Mouse (Mus musculus) left cerebral cortex, postnatal 4 days (tissue): Measurements from ENCODE around the gene Itpripl2. TPM values are rescaled to one million over a fixed set of nuclear protein-coding genes. Genes with fewer than 3 reads are reported as not detected.

Experiments used
- DNase-seq: peaks from one replicate; pipeline ENCODE4 v3.0.0-alpha.2; 2022
- intact Hi-C: fragments of 180-260 bp; cut with DNase I; formaldehyde crosslinking; loops from one replicate; pipeline ENCODE4 v1.15.1; 2025
- total RNA-seq, 2 experiments: library from RNA; stranded (reverse); gene quantifications; 2 replicates each; pipeline ENCODE4 v1.2.3; 2021

Itpripl2 gene
- total RNA-seq, 2 experiments from 2014 or later: 3.5 to 3.9 TPM

- intact Hi-C loops: loop anchor here (5.0 kb wide), 1 partner anchor 141 kb away; no protein-coding TSS in a partner anchor
- DNase-seq: peak; percentile 71
Observed at GRCm38 (mm10) chr7:118448134-118448967, 43.4 kb downstream of the Itpripl2 start, which contains the start of gene Syt17. TSS of gene Syt17 (minus strand) at chr7:118448222.

GRCm38 (mm10) chr7:118447291-118448133 lies 44.3 kb downstream of the Itpripl2 start:
- intact Hi-C loops: loop anchor here (5.0 kb wide), 1 partner anchor 140 kb away; no protein-coding TSS in a partner anchor
- DNase-seq: peak; percentile 39

GRCm38 (mm10) chr7:118443895-118444485 lies 47.8 kb downstream of the Itpripl2 start:
- intact Hi-C loops: no loop called here
- no peak for DNase-seq

GRCm38 (mm10) chr7:118443371-118443770 lies 48.4 kb downstream of the Itpripl2 start:
- DNase-seq: peak; percentile 14
- intact Hi-C loops: no loop called here

- DNase-seq: no peak
- intact Hi-C loops: no loop called here
Observed at GRCm38 (mm10) chr7:118441535-118441934, 50.2 kb downstream of the Itpripl2 start.

GRCm38 (mm10) chr7:118437101-118437802 lies 54.5 kb downstream of the Itpripl2 start:
- DNase-seq: peak; percentile 21
- intact Hi-C loops: no loop called here

Other genes with a start within 250 kb of the Itpripl2 start
- 10 to 100 TPM; 81.4 to 88.6 TPM for gene Smg1, start 248.3 kb downstream of the Itpripl2 start, total RNA-seq
- 10 to 100 TPM; 15.7 to 18.9 TPM for gene Syt17, start 43.8 kb downstream of the Itpripl2 start, total RNA-seq
- 10 to 100 TPM; 28.2 to 31.2 TPM for gene Coq7, start 41.4 kb upstream of the Itpripl2 start, total RNA-seq
- 10 to 100 TPM; 13.7 TPM for gene Tmc7, start 92.8 kb upstream of the Itpripl2 start, total RNA-seq
- under 1 TPM; 0.24 to 0.60 TPM for gene Tmc5, start 105.3 kb upstream of the Itpripl2 start, total RNA-seq
- 100 to 1,000 TPM; 154 to 159 TPM for gene Gde1, start 213.8 kb upstream of the Itpripl2 start, total RNA-seq
- gene Ccp110, start 220.6 kb upstream of the Itpripl2 start, total RNA-seq: 10 to 100 TPM; 40.3 to 43.4 TPM
- 10 to 100 TPM; 84.4 to 85.7 TPM for gene Vps35l, start 248.3 kb upstream of the Itpripl2 start, total RNA-seq